In genomic region chr16:18424364-18425045, GRCm38 (mm10) we compare ENCODE assay signal across 8 mouse cellular contexts. TPM values are rescaled to one million over a fixed set of nuclear protein-coding genes. Genes with fewer than 3 reads are reported as not detected.
DNase-seq lines count a peak whose midpoint lies in the region; ATAC-seq and TF ChIP-seq lines count a peak whose summit lies in the region.

No protein-coding gene starts in this region.

- H3K27ac ChIP-seq in hindbrain, embryonic 13.5 days: no peak overlapping the region
- no peak overlapping the region for H3K27ac ChIP-seq in hindbrain, embryonic 11.5 days (ENCODE audit: low read depth, low read length)
- H3K27ac ChIP-seq in bone marrow macrophage, adult 2 months (ENCODE audit: insufficient read depth, low read depth, low read length): 0 out of 2 replicates have a peak overlapping the region, but pooled peaks have one; percentile 2
- peak overlapping the region; percentile 9; the same call in 1 of the 2 replicates for H3K27ac ChIP-seq in limb, embryonic 14.5 days (replicated peaks; ENCODE audit: low read depth, low read length)

- no peaks in the 10 kb centered on the region for H3K9me3 ChIP-seq in hindbrain, embryonic 13.5 days
- H3K9me3 ChIP-seq in hindbrain, embryonic 11.5 days (ENCODE audit: control insufficient read depth, low read length): no peaks in the 10 kb centered on the region
- no peaks in the 10 kb centered on the region for H3K9me3 ChIP-seq in limb, embryonic 14.5 days (ENCODE audit: control insufficient read depth, low read length)

- ATAC-seq in hindbrain, embryonic 13.5 days (ENCODE audit: low FRiP score): no peak
- no peak for ATAC-seq in hindbrain, embryonic 11.5 days (ENCODE audit: low FRiP score)
- ATAC-seq in limb, embryonic 14.5 days (ENCODE audit: low FRiP score, low read depth): no peak
- ATAC-seq in megakaryocyte progenitor cell, adult 5-6 weeks (replicated peaks; ENCODE audit: poor library complexity): no peak

- peak overlapping the region; percentile 78 for H3K4me2 ChIP-seq in hindbrain, embryonic 13.5 days
- no peak overlapping the region for H3K4me2 ChIP-seq in hindbrain, embryonic 11.5 days (replicated peaks; ENCODE audit: low read depth, low read length)
- H3K4me2 ChIP-seq in limb, embryonic 14.5 days (replicated peaks; ENCODE audit: low read depth, low read length, severe bottlenecking): peak overlapping the region; percentile 94

- peak overlapping the region; percentile 18 for H3ac ChIP-seq in C2C12 (ENCODE audit: control insufficient read depth, insufficient read length, low read depth)

- peaks cover 70% of the 10 kb centered on the region for H3K79me2 ChIP-seq in C2C12 (ENCODE audit: control insufficient read depth, insufficient read depth)

- no peak for TF ChIP-seq CTCF in C2C12 (IDR thresholded peaks at IDR 0.05; ENCODE audit: control insufficient read depth, insufficient read depth, insufficient read length)
- TF ChIP-seq CTCF in bone marrow macrophage, adult 2 months (IDR thresholded peaks at IDR 0.05; ENCODE audit: low read depth, low read length): no peak

- peaks cover 29% of the 10 kb centered on the region for H3K36me3 ChIP-seq in hindbrain, embryonic 13.5 days
- peaks cover 2% of the 10 kb centered on the region; the same call in 1 of the 2 replicates for H3K36me3 ChIP-seq in hindbrain, embryonic 11.5 days (ENCODE audit: control insufficient read depth, insufficient read depth, low read length)
- peaks cover 30% of the 10 kb centered on the region for H3K36me3 ChIP-seq in C2C12 (ENCODE audit: control insufficient read depth, insufficient read depth)
- peaks cover 22% of the 10 kb centered on the region for H3K36me3 ChIP-seq in limb, embryonic 14.5 days (ENCODE audit: control insufficient read depth, insufficient read depth, low read length)

- peak overlapping the region; percentile 7; the same call in 1 of the 2 replicates for H3K4me3 ChIP-seq in hindbrain, embryonic 13.5 days
- no peak overlapping the region for H3K4me3 ChIP-seq in hindbrain, embryonic 11.5 days (ENCODE audit: low read depth, low read length)
- no peak overlapping the region for H3K4me3 ChIP-seq in C2C12 (ENCODE audit: insufficient read depth, poor library complexity, severe bottlenecking)
- peak overlapping the region; percentile 73 for H3K4me3 ChIP-seq in bone marrow macrophage, adult 2 months (ENCODE audit: insufficient read depth, low read length)
- 0 out of 2 replicates have a peak overlapping the region, but pooled peaks have one; percentile 89 for H3K4me3 ChIP-seq in limb, embryonic 14.5 days (replicated peaks; ENCODE audit: low read length)

- peaks cover 32% of the 10 kb centered on the region for H3K79me3 ChIP-seq in C2C12 (ENCODE audit: low read depth)

- no peak for DNase-seq in hindbrain, embryonic 11.5 days (ENCODE audit: low spot score)
- DNase-seq in limb, embryonic 14.5 days (ENCODE audit: low spot score): no peak
- DNase-seq in MN1 (ENCODE audit: low spot score): no peak
- no peak for DNase-seq in gastrocnemius, postnatal 10 days

- no peak overlapping the region; the same call in none of the 2 replicates for H3K9ac ChIP-seq in hindbrain, embryonic 13.5 days
- H3K9ac ChIP-seq in hindbrain, embryonic 11.5 days (ENCODE audit: low read depth, low read length): no peak overlapping the region
- peak overlapping the region; percentile 16; the same call in 1 of the 2 replicates for H3K9ac ChIP-seq in limb, embryonic 14.5 days (ENCODE audit: low read depth, low read length, severe bottlenecking)

- TF ChIP-seq POLR2A in bone marrow macrophage, adult 2 months (IDR thresholded peaks at IDR 0.05; ENCODE audit: borderline replicate concordance, low read depth, low read length): no peak
- TF ChIP-seq POLR2A in limb, embryonic 14.5 days (IDR thresholded peaks at IDR 0.05; ENCODE audit: borderline replicate concordance, extremely low read depth, insufficient read depth, insufficient read length): no peak

- no peaks in the 10 kb centered on the region for H3K27me3 ChIP-seq in hindbrain, embryonic 13.5 days
- H3K27me3 ChIP-seq in hindbrain, embryonic 11.5 days (ENCODE audit: control insufficient read depth, insufficient read depth, low read length): no peaks in the 10 kb centered on the region
- H3K27me3 ChIP-seq in C2C12 (ENCODE audit: control insufficient read depth, insufficient read depth, insufficient read length): no peaks in the 10 kb centered on the region
- no peaks in the 10 kb centered on the region for H3K27me3 ChIP-seq in limb, embryonic 14.5 days (ENCODE audit: control insufficient read depth, insufficient read depth, low read length)

- peaks cover 41% of the 10 kb centered on the region for H3K4me1 ChIP-seq in hindbrain, embryonic 13.5 days (replicated peaks)
- H3K4me1 ChIP-seq in hindbrain, embryonic 11.5 days (replicated peaks; ENCODE audit: control insufficient read depth, insufficient read depth, low read length): no peaks in the 10 kb centered on the region; the same call in 1 of the 2 replicates
- H3K4me1 ChIP-seq in bone marrow macrophage, adult 2 months (ENCODE audit: control insufficient read depth, insufficient read depth, low read length): peaks cover 42% of the 10 kb centered on the region
- peaks cover 28% of the 10 kb centered on the region for H3K4me1 ChIP-seq in limb, embryonic 14.5 days (ENCODE audit: control insufficient read depth, insufficient read depth, low read length)

- 73% methylated on average over 11 of the region's 11 CpGs for WGBS in hindbrain, embryonic 13.5 days
- 69% methylated on average over 11 of the region's 11 CpGs for WGBS in hindbrain, embryonic 11.5 days
- WGBS in limb, embryonic 14.5 days: 35% methylated on average over 11 of the region's 11 CpGs

TF ChIP-seq in C2C12, 6 proteins besides CTCF, POLR2A, EP300 and RAD21:
- TF ChIP-seq USF1 (IDR thresholded peaks at IDR 0.05; ENCODE audit: low read depth) (no peak), MYOG (IDR thresholded peaks at IDR 0.05; ENCODE audit: control insufficient read depth, extremely low read depth, insufficient read length) (no peak), FOSL1 (IDR thresholded peaks at IDR 0.05; ENCODE audit: insufficient read depth, low read length, poor library complexity, severe bottlenecking) (no peak), CEBPB (IDR thresholded peaks at IDR 0.05; ENCODE audit: low read depth) (no peak), MAX (IDR thresholded peaks at IDR 0.05) (no peak), MYOD1 (IDR thresholded peaks at IDR 0.05; ENCODE audit: control insufficient read depth, insufficient read length, low read depth) (no peak)

RNA-seq across cellular contexts. Expression of gene Txnrd2, which starts 1.7 kb away (rescaled TPM):
- 26.1 and 27.0 TPM in 2 replicates for polyA plus RNA-seq in hindbrain, embryonic 13.5 days (2015; fragmentation: Nextera tagmentation; extraction: Ambion mirVana)
- polyA plus RNA-seq in hindbrain, embryonic 11.5 days (2014; fragmentation: Nextera tagmentation; extraction: Ambion mirVana): 22.2 and 23.8 TPM in 2 replicates
- polyA plus RNA-seq in C2C12 (2012; fragmentation: generic; extraction: Trizol): 19.4 TPM
- 23.4 and 26.3 TPM in 2 replicates for polyA plus RNA-seq in bone marrow macrophage, adult 2 months (2012; ENCODE audit: insufficient read depth, insufficient read length, missing spikeins)
- polyA plus RNA-seq in limb, embryonic 14.5 days (2012; rRNA removed): 13.4 and 14.1 TPM in 2 replicates
- polyA plus RNA-seq in limb, embryonic 14.5 days (2014; fragmentation: Nextera tagmentation; extraction: Ambion mirVana): 13.6 and 18.4 TPM in 2 replicates
- 14.3 and 23.0 TPM in 2 replicates for total RNA-seq in megakaryocyte progenitor cell, adult 5-6 weeks (2015)
- total RNA-seq in megakaryocyte progenitor cell, adult 5-6 weeks (2017): 12.5 and 20.6 TPM in 2 replicates
- 10 to 100 TPM; 12.9 to 13.6 TPM for total RNA-seq in gastrocnemius, postnatal 10 days (2021)

RNA-seq across cellular contexts. Expression of gene Comt, which starts 2.1 kb away (rescaled TPM):
- 85.9 and 88.5 TPM in 2 replicates for polyA plus RNA-seq in hindbrain, embryonic 13.5 days (2015; fragmentation: Nextera tagmentation; extraction: Ambion mirVana)
- 49.6 and 53.9 TPM in 2 replicates for polyA plus RNA-seq in hindbrain, embryonic 11.5 days (2014; fragmentation: Nextera tagmentation; extraction: Ambion mirVana)
- polyA plus RNA-seq in C2C12 (2012; fragmentation: generic; extraction: Trizol): 96.2 TPM
- polyA plus RNA-seq in bone marrow macrophage, adult 2 months (2012; ENCODE audit: insufficient read depth, insufficient read length, missing spikeins): 93.3 and 99.6 TPM in 2 replicates
- polyA plus RNA-seq in limb, embryonic 14.5 days (2012; rRNA removed): 84.5 and 110 TPM in 2 replicates
- polyA plus RNA-seq in limb, embryonic 14.5 days (2014; fragmentation: Nextera tagmentation; extraction: Ambion mirVana): 82.4 and 92.3 TPM in 2 replicates
- total RNA-seq in megakaryocyte progenitor cell, adult 5-6 weeks (2015): 42.8 and 55.1 TPM in 2 replicates
- 42.3 and 47.1 TPM in 2 replicates for total RNA-seq in megakaryocyte progenitor cell, adult 5-6 weeks (2017)
- 10 to 100 TPM; 44.1 to 47.3 TPM for total RNA-seq in gastrocnemius, postnatal 10 days (2021)

Comparison
In these comparisons a context has a peak if more than half of its experiments do, and no peak if none do; other contexts are left out.
1. H3K4me3 ChIP-seq: peak in hindbrain, embryonic 13.5 days (single experiment), bone marrow macrophage, adult 2 months (single experiment) and limb, embryonic 14.5 days (single experiment); none in hindbrain, embryonic 11.5 days (single experiment) and C2C12 (single experiment).
2. H3K27ac ChIP-seq: peak in bone marrow macrophage, adult 2 months (single experiment) and limb, embryonic 14.5 days (single experiment); none in hindbrain, embryonic 13.5 days (single experiment) and hindbrain, embryonic 11.5 days (single experiment).